Mouse (Mus musculus) cortical plate, adult 2 months (tissue): ENCODE data around the gene Foxl1. TPM values are rescaled to one million over a fixed set of nuclear protein-coding genes. Genes with fewer than 3 reads are reported as not detected.
"Not testable (repeated sequence)": the region's sequence is repeated elsewhere in the genome, so short reads cannot be mapped to it uniquely, and the experiment has no call there.

Experiments
- H3K27ac ChIP-seq: fragments of 200-500 bp; 2 replicates; pipeline ENCODE4 v1.5.1; 2012; ENCODE audit warnings: low read length, control low read depth, inconsistent platforms; ENCODE audit not compliant: insufficient read depth
- H3K4me1 ChIP-seq: fragments of 200-500 bp; 2 replicates; pipeline ENCODE4 v1.6.1; 2011; ENCODE audit warnings: low read length; ENCODE audit not compliant: control insufficient read depth, insufficient read depth
- H3K4me3 ChIP-seq: fragments of 200-500 bp; 2 replicates; pipeline ENCODE4 v1.5.1; 2011; ENCODE audit warnings: mild to moderate bottlenecking, low read length, control low read depth; ENCODE audit not compliant: insufficient read depth
- CTCF ChIP-seq: fragments of 200-500 bp; IDR thresholded peaks from 2 replicates; pipeline ENCODE4 v1.5.1; 2011; ENCODE audit warnings: mild to moderate bottlenecking, control low read depth, low read length; ENCODE audit not compliant: insufficient read depth; ENCODE audit errors: extremely low read depth
- POLR2A ChIP-seq: fragments of 200-500 bp; IDR thresholded peaks from 2 replicates; pipeline ENCODE4 v1.6.1; 2011; ENCODE audit warnings: mild to moderate bottlenecking, low read length, control low read depth; ENCODE audit not compliant: insufficient read depth; ENCODE audit errors: extremely low read depth
- polyA plus RNA-seq: library from polyadenylated mRNA; depleted of rRNA; stranded (reverse); fragments of >200 nt; gene quantifications from 2 replicates; pipeline ENCODE4 v1.2.3, GENCODE M21; 2012

The Foxl1 gene
- polyA plus RNA-seq, 1 experiment: 0.04 TPM

GRCm38 (mm10) chr8:121134102-121134501, 6.4 kb downstream of the Foxl1 start:
- Histone ChIP-seq H3K4me1 (no peaks in the 10 kb centered on the region), H3K4me3 (no peak overlapping the region), H3K27ac (no peak overlapping the region)
- no peak for TF ChIP-seq CTCF
- no peak for TF ChIP-seq POLR2A

DNA sequence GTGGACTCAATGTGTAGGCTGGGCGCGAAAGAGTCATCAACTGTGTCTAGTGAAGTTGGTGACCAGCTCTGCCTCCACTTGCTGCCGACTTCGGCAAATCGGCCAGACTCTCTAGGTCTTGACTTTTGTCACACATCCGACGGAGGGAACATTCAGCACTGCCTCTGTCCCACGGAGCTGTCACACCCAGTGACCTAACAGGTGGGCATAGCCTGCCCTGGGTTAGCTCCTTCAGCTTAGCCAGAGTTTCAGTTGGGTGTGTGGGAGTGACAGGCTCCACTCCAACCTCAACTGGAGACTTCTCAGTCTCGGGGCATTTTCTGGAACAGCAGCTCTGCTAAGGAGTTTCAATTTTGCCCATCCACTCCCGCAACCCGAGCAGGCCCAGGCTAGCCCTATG, 6.8 kb downstream of the Foxl1 start:
- TF ChIP-seq CTCF (no peak), POLR2A (no peak)
- no peak overlapping the region for H3K27ac ChIP-seq
- H3K4me3 ChIP-seq: no peak overlapping the region
- no peaks in the 10 kb centered on the region for H3K4me1 ChIP-seq

- TF ChIP-seq CTCF (no peak), POLR2A (no peak)
- Histone ChIP-seq H3K4me1 (no peaks in the 10 kb centered on the region), H3K4me3 (no peak overlapping the region), H3K27ac (no peak overlapping the region)
Measured at GRCm38 (mm10) chr8:121136856-121137255, 9.1 kb downstream of the Foxl1 start.

GRCm38 (mm10) chr8:121145457-121146134, 17.9 kb downstream of the Foxl1 start:
- H3K4me1 ChIP-seq, H3K4me3 ChIP-seq, H3K27ac ChIP-seq: not testable (repeated sequence)

- TF ChIP-seq CTCF (no peak), POLR2A (no peak)
- H3K4me3 ChIP-seq: no peak overlapping the region
- no peaks in the 10 kb centered on the region for H3K4me1 ChIP-seq
- no peak overlapping the region for H3K27ac ChIP-seq
Measured at GRCm38 (mm10) chr8:121148573-121149083, 20.9 kb downstream of the Foxl1 start.

- H3K4me3 ChIP-seq: no peak overlapping the region
- H3K4me1 ChIP-seq: no peaks in the 10 kb centered on the region
- no peak overlapping the region for H3K27ac ChIP-seq
- TF ChIP-seq POLR2A (no peak), CTCF (no peak)
Measured at GRCm38 (mm10) chr8:121152394-121152793, 24.7 kb downstream of the Foxl1 start.

GRCm38 (mm10) chr8:121156990-121157491, 29.3 kb downstream of the Foxl1 start:
- Histone ChIP-seq H3K4me1 (no peaks in the 10 kb centered on the region), H3K27ac (no peak overlapping the region), H3K4me3 (no peak overlapping the region)
- TF ChIP-seq POLR2A (no peak), CTCF (no peak)

DNA sequence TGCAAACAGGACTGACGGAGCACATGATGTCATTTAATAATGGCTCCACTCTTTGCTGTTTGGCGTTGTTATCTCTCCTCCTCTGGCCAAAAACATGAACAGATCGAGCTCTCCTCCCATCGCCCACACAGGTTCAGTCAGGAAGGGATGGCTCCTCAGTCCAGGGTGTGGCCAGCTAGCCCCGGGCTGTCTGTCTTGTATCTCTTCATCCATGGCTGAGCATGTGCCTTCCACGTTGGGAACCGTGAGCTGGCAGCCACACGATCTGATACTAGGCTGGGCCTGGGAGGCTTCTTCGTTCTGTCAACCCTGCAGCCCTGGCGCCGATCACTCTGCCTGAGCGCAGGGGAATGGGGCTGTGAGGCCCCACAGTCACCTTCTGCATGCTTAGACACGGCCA, 31.1 kb downstream of the Foxl1 start:
- no peak overlapping the region for H3K27ac ChIP-seq
- no peak overlapping the region for H3K4me3 ChIP-seq
- TF ChIP-seq POLR2A (no peak), CTCF (no peak)
- no peaks in the 10 kb centered on the region for H3K4me1 ChIP-seq

DNA sequence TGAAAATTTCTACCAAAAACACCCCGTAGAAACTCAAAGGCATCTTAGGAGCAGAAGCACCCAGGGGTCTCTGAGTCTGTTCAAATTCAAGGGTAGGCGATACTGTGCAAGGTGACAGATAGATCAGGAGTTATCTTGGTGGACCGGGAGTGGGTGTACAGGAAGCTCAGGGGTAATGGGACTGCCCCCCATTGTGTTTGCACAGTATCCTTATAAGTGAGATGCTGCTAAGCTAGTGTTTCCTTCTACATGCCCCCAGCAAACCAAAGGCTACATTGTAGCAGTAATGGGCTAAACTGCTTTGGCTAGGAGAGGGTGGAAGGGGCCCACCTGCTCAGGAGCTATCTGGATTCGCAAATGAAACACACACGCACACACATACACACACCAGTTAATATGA, 33.7 kb downstream of the Foxl1 start:
- Histone ChIP-seq H3K27ac (no peak overlapping the region), H3K4me1 (no peaks in the 10 kb centered on the region), H3K4me3 (no peak overlapping the region)
- TF ChIP-seq POLR2A: no peak
- TF ChIP-seq CTCF: no peak

DNA sequence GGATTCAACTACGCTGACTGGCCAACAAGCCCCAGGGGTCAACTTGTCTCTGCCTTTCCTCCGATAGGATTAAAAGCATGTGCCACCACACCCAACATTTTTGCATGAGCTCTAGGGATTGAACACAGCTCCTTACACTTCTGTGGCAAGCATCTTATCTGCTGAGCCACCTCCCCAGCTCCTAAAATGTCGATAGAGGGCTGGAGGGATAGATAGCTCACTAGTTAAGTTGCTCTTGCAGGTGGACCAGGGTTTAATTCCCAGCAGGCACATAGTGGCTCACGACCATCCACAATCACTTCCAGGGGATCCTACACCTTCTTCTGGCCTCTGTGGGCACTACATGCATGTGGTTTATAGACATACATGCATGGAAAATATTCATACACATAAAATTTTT, 34.7 kb downstream of the Foxl1 start:
- TF ChIP-seq POLR2A (no peak), CTCF (no peak)
- H3K4me3 ChIP-seq: no peak overlapping the region
- no peak overlapping the region for H3K27ac ChIP-seq
- no peaks in the 10 kb centered on the region for H3K4me1 ChIP-seq

GRCm38 (mm10) chr8:121162906-121163695, 35.4 kb downstream of the Foxl1 start:
- Histone ChIP-seq H3K4me1 (no peaks in the 10 kb centered on the region), H3K27ac (no peak overlapping the region), H3K4me3 (no peak overlapping the region)
- no peak for TF ChIP-seq POLR2A
- TF ChIP-seq CTCF: no peak
